Mouse (Mus musculus) liver, postnatal 0 days (tissue): ENCODE data around the gene Thbs1.

Experiments used
- CTCF ChIP-seq: sonication (generic); IDR thresholded peaks from 2 replicates; pipeline ENCODE4 v1.5.1; 2016; ENCODE audit warnings: antibody characterized with exemption, low read depth
- EP300 ChIP-seq: IDR thresholded peaks from 2 replicates; pipeline ENCODE4 v1.6.1; 2016; ENCODE audit warnings: antibody characterized with exemption, low read depth, mild to moderate bottlenecking

- TF ChIP-seq CTCF (no peak), EP300 (no peak)
Measured at GRCm38 (mm10) chr2:118118045-118118444, 6.4 kb downstream of the Thbs1 start.
